Mouse (Mus musculus) neural tube, embryonic 14.5 days (tissue): ENCODE results near the gene Glb1l2. TPM values are rescaled to one million over a fixed set of nuclear protein-coding genes. Genes with fewer than 3 reads are reported as not detected.

ENCODE experiments used
- ATAC-seq: fragments of 200-750 bp; cut with Nextera tagmentation; 2 replicates; pipeline ENCODE4 v1.8.0; 2017; ENCODE audit warnings: low read depth, mild to moderate bottlenecking, moderate TSS enrichment, moderate library complexity
- H3K27ac ChIP-seq: fragments of 300-500 bp; sonication (generic); 2 replicates; pipeline ENCODE4 v1.5.1; 2014; ENCODE audit warnings: low read depth, mild to moderate bottlenecking, control low read depth, low read length, moderate library complexity, mixed read lengths
- H3K27me3 ChIP-seq: fragments of 300-500 bp; sonication (generic); 2 replicates; pipeline ENCODE4 v1.6.1; 2014; ENCODE audit warnings: low read length; ENCODE audit not compliant: control insufficient read depth, insufficient read depth
- H3K36me3 ChIP-seq: fragments of 300-500 bp; sonication (generic); 2 replicates; pipeline ENCODE4 v1.6.1; 2014; ENCODE audit warnings: low read length, mixed read lengths; ENCODE audit not compliant: control insufficient read depth, insufficient read depth
- H3K4me1 ChIP-seq: fragments of 300-500 bp; sonication (generic); 2 replicates; pipeline ENCODE4 v1.6.1; 2014; ENCODE audit warnings: low read length; ENCODE audit not compliant: control insufficient read depth, insufficient read depth
- H3K4me2 ChIP-seq: fragments of 300-500 bp; sonication (generic); 2 replicates; pipeline ENCODE4 v1.6.1; 2014; ENCODE audit warnings: mild to moderate bottlenecking, low read depth, low read length, control low read depth
- H3K4me3 ChIP-seq: fragments of 300-500 bp; sonication (generic); 2 replicates; pipeline ENCODE4 v1.5.1; 2014; ENCODE audit warnings: low read depth, low read length, control low read depth, mixed read lengths
- H3K9ac ChIP-seq: fragments of 300-500 bp; sonication (generic); replicated peaks from 2 replicates; pipeline ENCODE4 v1.6.1; 2014; ENCODE audit warnings: low read depth, mild to moderate bottlenecking, control low read depth, low read length, mixed read lengths
- H3K9me3 ChIP-seq: fragments of 300-500 bp; sonication (generic); 2 replicates; pipeline ENCODE4 v1.6.1; 2016; ENCODE audit warnings: low read length; ENCODE audit not compliant: control insufficient read depth
- WGBS: fragments of 180-500 bp; shearing (Covaris S2); extraction: QIAGEN DNeasy Blood & Tissue Kit; methylation state at CpG from one replicate; pipeline ENCODE4 v1.1.7; 2014; 5-methylcytosine and 5-hydroxymethylcytosine counted together
- polyA plus RNA-seq: library from polyadenylated mRNA; unstranded; fragments of >200 nt; fragmentation: Nextera tagmentation; extraction: Ambion mirVana; gene quantifications from 2 replicates; pipeline ENCODE4 v1.2.1, GENCODE M21; 2014

Glb1l2 gene
- polyA plus RNA-seq, 1 experiment from 2014 or later = 1.9 TPM

- H3K9me3 ChIP-seq = no peaks in the 10 kb centered on the region
- H3K36me3 ChIP-seq = no peaks in the 10 kb centered on the region
- no peak overlapping the region for H3K27ac ChIP-seq
- H3K4me3 ChIP-seq = no peak overlapping the region
- no peak overlapping the region for H3K9ac ChIP-seq
- no peak overlapping the region for H3K4me2 ChIP-seq
- no peaks in the 10 kb centered on the region for H3K27me3 ChIP-seq
- ATAC-seq = peak; percentile 86
- H3K4me1 ChIP-seq = no peaks in the 10 kb centered on the region
- 63% methylated on average over 7 of the region's 7 CpGs for WGBS
These were observed 22.8 kb downstream of the Glb1l2 start for GRCm38 (mm10) chr9:26783414-26783975.

- H3K4me1 ChIP-seq = no peaks in the 10 kb centered on the region
- 89% methylated on average over 7 of the region's 7 CpGs for WGBS
- H3K9me3 ChIP-seq = no peaks in the 10 kb centered on the region
- no peak overlapping the region for H3K4me3 ChIP-seq
- H3K27ac ChIP-seq = no peak overlapping the region
- H3K27me3 ChIP-seq = no peaks in the 10 kb centered on the region
- no peak for ATAC-seq
- no peaks in the 10 kb centered on the region for H3K36me3 ChIP-seq
- no peak overlapping the region for H3K9ac ChIP-seq
- no peak overlapping the region for H3K4me2 ChIP-seq
These were observed 27.8 kb downstream of the Glb1l2 start for GRCm38 (mm10) chr9:26778421-26778820.

DNA sequence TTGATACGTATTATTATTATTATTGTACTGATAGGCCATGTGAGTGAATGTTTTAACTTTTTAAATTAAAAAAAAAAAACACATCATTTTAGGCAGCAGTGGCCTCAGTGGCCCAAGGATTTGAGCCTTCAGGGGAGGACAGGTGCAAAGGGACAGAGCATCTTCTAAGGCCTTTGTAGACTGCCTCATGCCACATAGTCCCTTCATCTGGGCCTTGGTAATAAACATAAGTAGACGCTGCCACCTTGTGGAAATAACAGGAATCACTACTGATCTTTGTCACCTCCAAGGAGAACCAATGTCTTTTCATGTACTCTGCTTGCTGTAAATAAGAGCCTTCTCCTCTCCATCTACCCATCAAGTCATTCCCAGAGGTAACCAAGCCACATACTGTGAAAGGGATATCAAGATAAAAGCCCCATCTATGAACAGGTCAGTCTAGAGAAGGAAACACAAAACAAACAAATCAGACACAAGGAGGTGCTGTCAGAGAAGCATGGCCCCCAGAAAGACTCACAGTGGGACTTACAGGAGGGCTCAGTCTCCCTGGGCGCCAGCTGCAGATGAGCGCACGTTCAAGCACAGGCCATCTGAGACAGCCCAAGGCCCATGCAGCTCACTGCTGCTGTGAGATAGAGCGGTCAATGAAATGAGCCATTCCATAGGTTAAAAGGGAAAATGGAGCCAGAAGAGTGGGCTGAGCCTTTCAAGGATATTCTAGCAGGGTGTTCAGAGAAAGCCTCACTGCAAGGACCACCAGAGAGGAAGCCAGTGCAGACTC, 30.0 kb downstream of the Glb1l2 start:
- H3K27me3 ChIP-seq = no peaks in the 10 kb centered on the region
- ATAC-seq = peak; percentile 82

GRCm38 (mm10) chr9:26775700-26776099, 30.6 kb downstream of the Glb1l2 start:
- H3K27ac ChIP-seq = no peak overlapping the region
- H3K27me3 ChIP-seq = no peaks in the 10 kb centered on the region

More for the DNA sequence above, 30.0 kb downstream of the Glb1l2 start:
- Histone ChIP-seq H3K9ac (no peak overlapping the region), H3K4me3 (no peak overlapping the region), H3K9me3 (no peaks in the 10 kb centered on the region), H3K4me2 (no peak overlapping the region), H3K36me3 (no peaks in the 10 kb centered on the region), H3K27ac (no peak overlapping the region), H3K4me1 (no peaks in the 10 kb centered on the region)
- WGBS = 64% methylated on average over 6 of the region's 6 CpGs

GRCm38 (mm10) chr9:26768181-26768580, 38.1 kb downstream of the Glb1l2 start:
- H3K9ac ChIP-seq = no peak overlapping the region
- 90% methylated on average over 3 of the region's 3 CpGs for WGBS
- ATAC-seq = no peak

More at GRCm38 (mm10) chr9:26775700-26776099, 30.6 kb downstream of the Glb1l2 start:
- Histone ChIP-seq H3K9ac (no peak overlapping the region), H3K9me3 (no peaks in the 10 kb centered on the region), H3K36me3 (no peaks in the 10 kb centered on the region), H3K4me2 (no peak overlapping the region), H3K4me3 (no peak overlapping the region), H3K4me1 (no peaks in the 10 kb centered on the region)
- 82% methylated on average over 2 of the region's 2 CpGs for WGBS
- 0 out of 2 replicates have a peak, but pooled peaks have one; percentile 35 for ATAC-seq

GRCm38 (mm10) chr9:26762477-26762876, 43.8 kb downstream of the Glb1l2 start:
- no peaks in the 10 kb centered on the region for H3K4me1 ChIP-seq
- WGBS = 89% methylated on average over 6 of the region's 6 CpGs
- no peaks in the 10 kb centered on the region for H3K27me3 ChIP-seq
- no peak overlapping the region for H3K4me3 ChIP-seq
- no peak overlapping the region for H3K9ac ChIP-seq
- no peak for ATAC-seq
- H3K9me3 ChIP-seq = no peaks in the 10 kb centered on the region
- peaks cover 6% of the 10 kb centered on the region; the same call in 1 of the 2 replicates for H3K36me3 ChIP-seq
- H3K27ac ChIP-seq = no peak overlapping the region
- no peak overlapping the region for H3K4me2 ChIP-seq

More at GRCm38 (mm10) chr9:26768181-26768580, 38.1 kb downstream of the Glb1l2 start:
- Histone ChIP-seq H3K36me3 (no peaks in the 10 kb centered on the region; the same call in 1 of the 2 replicates), H3K27ac (no peak overlapping the region), H3K4me2 (no peak overlapping the region), H3K4me1 (no peaks in the 10 kb centered on the region), H3K27me3 (no peaks in the 10 kb centered on the region), H3K4me3 (no peak overlapping the region), H3K9me3 (no peaks in the 10 kb centered on the region)

DNA sequence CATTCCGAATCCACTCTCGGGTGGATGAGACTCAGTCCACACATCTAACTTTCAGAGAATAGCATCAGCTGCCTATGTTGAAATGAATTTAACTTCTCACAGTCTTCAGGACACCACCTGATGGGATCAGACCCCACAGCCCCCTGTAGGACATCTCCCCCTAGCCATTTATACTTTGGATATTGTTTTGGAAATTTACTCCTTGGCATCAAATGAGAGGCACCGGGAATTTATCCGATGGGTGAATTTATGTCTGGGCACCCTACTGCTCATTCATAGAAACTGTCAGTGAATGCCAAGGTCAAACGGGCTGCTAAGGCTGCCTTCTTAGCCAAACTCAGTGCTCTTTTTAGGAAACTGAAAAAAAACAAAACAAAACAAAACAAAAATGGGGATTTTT, 45.7 kb downstream of the Glb1l2 start:
- H3K4me3 ChIP-seq = no peak overlapping the region
- H3K4me1 ChIP-seq = no peaks in the 10 kb centered on the region
- 50% methylated on average over 5 of the region's 5 CpGs for WGBS
- no peaks in the 10 kb centered on the region for H3K9me3 ChIP-seq
- H3K36me3 ChIP-seq = peaks cover 20% of the 10 kb centered on the region; the same call in 1 of the 2 replicates
- no peaks in the 10 kb centered on the region for H3K27me3 ChIP-seq
- H3K27ac ChIP-seq = no peak overlapping the region
- H3K9ac ChIP-seq = no peak overlapping the region
- ATAC-seq = no peak
- H3K4me2 ChIP-seq = no peak overlapping the region

DNA sequence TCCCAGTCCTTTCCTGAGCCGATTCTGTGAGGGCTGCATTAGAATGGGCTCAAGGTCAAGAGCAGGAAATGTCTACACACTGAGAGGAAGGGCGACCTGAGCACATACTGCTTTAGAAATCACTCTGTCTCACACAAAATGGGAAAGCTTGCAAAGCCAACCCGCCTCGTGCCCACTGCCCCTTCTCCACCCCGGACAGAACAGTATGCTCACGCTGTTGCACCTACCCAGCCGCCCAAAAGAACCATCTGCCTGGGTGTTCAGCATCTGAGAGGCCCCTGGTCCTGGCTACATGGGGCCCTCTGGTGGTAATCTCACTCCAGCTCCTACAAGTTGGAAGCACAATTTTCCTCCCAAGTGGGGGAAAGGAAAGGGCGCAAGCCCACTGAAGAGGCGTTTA, 46.2 kb downstream of the Glb1l2 start:
- Histone ChIP-seq H3K27me3 (no peaks in the 10 kb centered on the region), H3K4me3 (no peak overlapping the region), H3K9ac (no peak overlapping the region), H3K4me2 (no peak overlapping the region), H3K4me1 (no peaks in the 10 kb centered on the region), H3K36me3 (peaks cover 21% of the 10 kb centered on the region; the same call in 1 of the 2 replicates), H3K27ac (no peak overlapping the region), H3K9me3 (no peaks in the 10 kb centered on the region)
- WGBS = 30% methylated on average over 9 of the region's 9 CpGs
- ATAC-seq = peak; percentile 78

DNA sequence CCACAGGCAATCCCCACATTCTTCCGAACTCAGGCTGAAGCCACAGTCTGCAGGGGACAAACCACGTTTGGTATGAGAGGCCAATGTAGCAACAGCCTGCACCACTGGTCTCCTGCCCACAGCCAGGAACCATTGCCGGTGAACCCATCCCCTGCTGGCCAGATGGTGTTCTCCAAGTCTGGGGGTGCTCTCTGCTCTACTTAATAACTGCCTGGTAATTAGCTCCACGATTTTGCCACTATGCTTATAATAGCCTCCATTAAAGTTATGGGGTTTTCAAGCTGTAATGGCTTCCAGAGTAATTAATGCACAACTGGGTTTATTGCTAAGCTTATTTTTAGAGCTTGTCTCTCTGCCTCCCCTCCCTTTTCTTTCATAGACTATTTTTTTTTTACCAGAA, 57.4 kb downstream of the Glb1l2 start:
- Histone ChIP-seq H3K9ac (no peak overlapping the region), H3K36me3 (no peaks in the 10 kb centered on the region; the same call in 1 of the 2 replicates), H3K4me3 (no peak overlapping the region), H3K27me3 (no peaks in the 10 kb centered on the region), H3K4me1 (no peaks in the 10 kb centered on the region), H3K4me2 (no peak overlapping the region), H3K9me3 (no peaks in the 10 kb centered on the region), H3K27ac (no peak overlapping the region; the same call in 1 of the 2 replicates)
- 46% methylated on average over 4 of the region's 4 CpGs for WGBS
- ATAC-seq = peak; percentile 78
